Comparison of ENCODE assay signal across 14 mouse cellular contexts in the genomic region with DNA sequence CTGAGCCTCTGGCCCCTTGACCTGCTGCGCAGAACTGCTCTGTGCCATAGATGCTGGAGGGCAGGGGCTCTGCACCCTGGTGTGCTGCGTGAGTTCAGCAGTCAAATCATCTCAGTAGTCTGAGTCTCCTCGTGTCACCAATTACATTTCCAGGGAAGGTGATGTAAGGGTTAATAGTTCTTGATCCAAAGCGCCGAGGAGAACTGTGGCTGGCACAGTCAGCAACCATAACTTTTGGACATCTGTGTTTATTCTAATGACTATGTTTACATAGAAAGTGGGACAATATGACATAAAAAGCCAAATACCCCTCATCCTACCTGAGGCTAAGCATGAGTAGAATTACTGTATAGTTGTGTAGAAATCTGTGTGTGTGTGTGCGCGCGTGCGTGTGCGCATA. TPM values are rescaled to one million over a fixed set of nuclear protein-coding genes. Genes with fewer than 3 reads are reported as not detected.
DNase-seq lines count a peak whose midpoint lies in the region; ATAC-seq and TF ChIP-seq lines count a peak whose summit lies in the region.
"Had no signal": no experiment of that assay in that cellular context is flagged by ENCODE, and none has a peak within 500 bp of the region (broad histone marks: within the 10 kb centered on the region; RNA-seq: fewer than 3 reads in every experiment).

No protein-coding gene starts in this region.

- H3K4me2 ChIP-seq in embryonic facial prominence, embryonic 13.5 days = no peak overlapping the region
- H3K4me2 ChIP-seq in hindbrain, embryonic 14.5 days (replicated peaks) = peak overlapping the region; percentile 25
- H3K4me2 ChIP-seq in neural tube, embryonic 13.5 days = peak overlapping the region; percentile 35
- H3K4me2 ChIP-seq in intestine, embryonic 15.5 days (replicated peaks) = no peak overlapping the region
- H3K4me2 ChIP-seq: heart, embryonic 15.5 days had no signal

- peaks cover 22% of the 10 kb centered on the region for H3K36me3 ChIP-seq in embryonic facial prominence, embryonic 13.5 days
- 0 out of 2 replicates have a peak, but pooled peaks cover 3% of the 10 kb centered on the region for H3K36me3 ChIP-seq in hindbrain, embryonic 14.5 days (replicated peaks; ENCODE audit: control insufficient read depth, insufficient read depth)
- H3K36me3 ChIP-seq in neural tube, embryonic 13.5 days = peaks cover 11% of the 10 kb centered on the region; the same call in 1 of the 2 replicates
- no peaks in the 10 kb centered on the region for H3K36me3 ChIP-seq in intestine, embryonic 15.5 days

- TF ChIP-seq CTCF in cerebellum, adult 2 months (IDR thresholded peaks at IDR 0.05; ENCODE audit: borderline replicate concordance, insufficient read depth, low read depth, low read length) = no peak

- WGBS in cerebellum, adult 2 months = 12% methylated on average over 10 of the region's 10 CpGs
- whole genome bisulfite sequencing in embryonic facial prominence, embryonic 13.5 days = 69% methylated on average over 10 of the region's 10 CpGs
- 61% methylated on average over 10 of the region's 10 CpGs for WGBS in hindbrain, embryonic 14.5 days
- 63% methylated on average over 10 of the region's 10 CpGs for WGBS in neural tube, embryonic 13.5 days
- 70% methylated on average over 10 of the region's 10 CpGs for WGBS in intestine, embryonic 15.5 days

- ATAC-seq in embryonic facial prominence, embryonic 13.5 days (ENCODE audit: insufficient number of reproducible peaks, insufficient read depth, low FRiP score, low TSS enrichment, low read depth) = no peak
- no peak for ATAC-seq in hindbrain, embryonic 14.5 days (ENCODE audit: low FRiP score)
- ATAC-seq in neural tube, embryonic 13.5 days (ENCODE audit: low read depth) = no peak
- no peak for ATAC-seq in intestine, embryonic 15.5 days

- H3K27me3 ChIP-seq in cerebellum, adult 2 months (ENCODE audit: control insufficient read depth, insufficient read depth, low read length) = no peaks in the 10 kb centered on the region
- no peaks in the 10 kb centered on the region for H3K27me3 ChIP-seq in embryonic facial prominence, embryonic 13.5 days
- H3K27me3 ChIP-seq in hindbrain, embryonic 14.5 days (ENCODE audit: control insufficient read depth, insufficient read depth, low read length) = no peaks in the 10 kb centered on the region
- H3K27me3 ChIP-seq in neural tube, embryonic 13.5 days = no peaks in the 10 kb centered on the region
- H3K27me3 ChIP-seq in intestine, embryonic 15.5 days (replicated peaks) = no peaks in the 10 kb centered on the region

- H3K9ac ChIP-seq in embryonic facial prominence, embryonic 13.5 days = peak overlapping the region; percentile 52; the same call in 1 of the 2 replicates
- H3K9ac ChIP-seq in hindbrain, embryonic 14.5 days = no peak overlapping the region; the same call in 1 of the 2 replicates
- H3K9ac ChIP-seq in neural tube, embryonic 13.5 days = no peak overlapping the region
- no peak overlapping the region for H3K9ac ChIP-seq in intestine, embryonic 15.5 days
- H3K9ac ChIP-seq: heart, embryonic 15.5 days had no signal

- no peak for DNase-seq in cerebellum, adult 2 months
- no peak for DNase-seq in cerebellum, adult 18-20 months
- DNase-seq in hindbrain, embryonic 14.5 days (ENCODE audit: low spot score) = no peak
- DNase-seq in adrenal gland, postnatal 25 days = no peak
- DNase-seq in thymus, postnatal 14 days = no peak
- DNase-seq: kidney, adult 18-20 months; kidney, postnatal 10 days; lung, adult 18-20 months; lung, postnatal 36 days; thymus, adult 18-20 months had no signal

- H3K9me3 ChIP-seq in embryonic facial prominence, embryonic 13.5 days = no peaks in the 10 kb centered on the region
- no peaks in the 10 kb centered on the region for H3K9me3 ChIP-seq in hindbrain, embryonic 14.5 days (ENCODE audit: control insufficient read depth, low read length)
- no peaks in the 10 kb centered on the region for H3K9me3 ChIP-seq in neural tube, embryonic 13.5 days
- H3K9me3 ChIP-seq in intestine, embryonic 15.5 days = no peaks in the 10 kb centered on the region
- H3K9me3 ChIP-seq: heart, embryonic 15.5 days had no signal

- peaks cover 51% of the 10 kb centered on the region for H3K4me1 ChIP-seq in cerebellum, adult 2 months (ENCODE audit: control insufficient read depth, insufficient read depth, low read length)
- H3K4me1 ChIP-seq in embryonic facial prominence, embryonic 13.5 days = peaks cover 58% of the 10 kb centered on the region
- peaks cover 40% of the 10 kb centered on the region for H3K4me1 ChIP-seq in hindbrain, embryonic 14.5 days (replicated peaks; ENCODE audit: control insufficient read depth, insufficient read depth, low read length)
- H3K4me1 ChIP-seq in neural tube, embryonic 13.5 days (replicated peaks) = peaks cover 83% of the 10 kb centered on the region
- peaks cover 21% of the 10 kb centered on the region for H3K4me1 ChIP-seq in intestine, embryonic 15.5 days (replicated peaks)

- peak overlapping the region; percentile 45 for H3K4me3 ChIP-seq in cerebellum, adult 2 months (replicated peaks; ENCODE audit: insufficient read depth, low read depth, low read length)
- H3K4me3 ChIP-seq in embryonic facial prominence, embryonic 13.5 days = no peak overlapping the region
- H3K4me3 ChIP-seq in hindbrain, embryonic 14.5 days (replicated peaks; ENCODE audit: low read length) = no peak overlapping the region
- no peak overlapping the region for H3K4me3 ChIP-seq in neural tube, embryonic 13.5 days
- H3K4me3 ChIP-seq in intestine, embryonic 15.5 days (replicated peaks) = no peak overlapping the region
- H3K4me3 ChIP-seq: heart, embryonic 15.5 days had no signal

- no peak for TF ChIP-seq POLR2A in cerebellum, adult 2 months (IDR thresholded peaks at IDR 0.05; ENCODE audit: borderline replicate concordance, insufficient read depth, low read length)

- H3K27ac ChIP-seq in cerebellum, adult 2 months (ENCODE audit: insufficient read depth, low read length) = peak overlapping the region; percentile 97
- no peak overlapping the region for H3K27ac ChIP-seq in embryonic facial prominence, embryonic 13.5 days
- H3K27ac ChIP-seq in hindbrain, embryonic 14.5 days = peak overlapping the region; percentile 21; the same call in 1 of the 2 replicates
- peak overlapping the region; percentile 80 for H3K27ac ChIP-seq in neural tube, embryonic 13.5 days (replicated peaks)
- no peak overlapping the region for H3K27ac ChIP-seq in intestine, embryonic 15.5 days
- H3K27ac ChIP-seq: heart, embryonic 15.5 days had no signal

RNA-seq across cellular contexts. Expression of a gene that starts 3.6 kb away (rescaled TPM):
- polyA plus RNA-seq in cerebellum, adult 2 months (2012; rRNA removed) = 107 and 129 TPM in 2 replicates
- polyA plus RNA-seq in embryonic facial prominence, embryonic 13.5 days (2015; fragmentation: Nextera tagmentation; extraction: Ambion mirVana) = 8.2 and 11.0 TPM in 2 replicates
- 31.9 and 35.5 TPM in 2 replicates for polyA plus RNA-seq in hindbrain, embryonic 14.5 days (2014; fragmentation: Nextera tagmentation; extraction: Ambion mirVana)
- 21.4 and 23.4 TPM in 2 replicates for polyA plus RNA-seq in neural tube, embryonic 13.5 days (2015; fragmentation: Nextera tagmentation; extraction: Ambion mirVana)
- 14.3 and 17.9 TPM in 2 replicates for total RNA-seq in adrenal gland, postnatal 25 days (2021)
- polyA plus RNA-seq in intestine, embryonic 15.5 days (2015; fragmentation: Nextera tagmentation; extraction: Ambion mirVana) = 3.5 and 3.8 TPM in 2 replicates

Comparison
In these comparisons a context has a peak if more than half of its experiments do, and no peak if none do; other contexts are left out.
1. H3K27ac ChIP-seq: peak in cerebellum, adult 2 months (single experiment), hindbrain, embryonic 14.5 days (single experiment) and neural tube, embryonic 13.5 days (single experiment); none in embryonic facial prominence, embryonic 13.5 days (single experiment) and intestine, embryonic 15.5 days (single experiment).
2. H3K4me2 ChIP-seq: peak in hindbrain, embryonic 14.5 days (single experiment) and neural tube, embryonic 13.5 days (single experiment); none in embryonic facial prominence, embryonic 13.5 days (single experiment) and intestine, embryonic 15.5 days (single experiment).